Mouse (Mus musculus) kidney, adult 9 months (tissue): ENCODE results near the gene Ttll11.

Source experiments
- DNase-seq: peaks from one replicate; pipeline ENCODE4 v3.0.0; 2022

The Ttll11 gene

GRCm38 (mm10) chr2:35898425-35899134, 81.1 kb downstream of the Ttll11 start:
- DNase-seq, result peak; percentile 8

- DNase-seq, result no peak
Observed at GRCm38 (mm10) chr2:35897125-35897524, 82.6 kb downstream of the Ttll11 start.

GRCm38 (mm10) chr2:35894512-35894911, 85.2 kb downstream of the Ttll11 start:
- no peak for DNase-seq

GRCm38 (mm10) chr2:35890635-35891034, 89.1 kb downstream of the Ttll11 start:
- no peak for DNase-seq

- DNase-seq, result peak; percentile 12
Observed at GRCm38 (mm10) chr2:35889776-35890175, 89.9 kb downstream of the Ttll11 start.

GRCm38 (mm10) chr2:35884296-35884695, 95.4 kb downstream of the Ttll11 start:
- DNase-seq, result peak; percentile 28

- no peak for DNase-seq
Observed at GRCm38 (mm10) chr2:35882336-35882987, 97.3 kb downstream of the Ttll11 start.

GRCm38 (mm10) chr2:35881896-35882295, 97.8 kb downstream of the Ttll11 start:
- DNase-seq, result no peak

GRCm38 (mm10) chr2:35880362-35880761, 99.4 kb downstream of the Ttll11 start:
- no peak for DNase-seq

GRCm38 (mm10) chr2:35879887-35880286, 99.8 kb downstream of the Ttll11 start:
- no peak for DNase-seq

- no peak for DNase-seq
Observed at GRCm38 (mm10) chr2:35878506-35878905, 101.2 kb downstream of the Ttll11 start.

- no peak for DNase-seq
Observed at GRCm38 (mm10) chr2:35875572-35875971, 104.1 kb downstream of the Ttll11 start.

- no peak for DNase-seq
Observed at GRCm38 (mm10) chr2:35874421-35874820, 105.3 kb downstream of the Ttll11 start.

GRCm38 (mm10) chr2:35869165-35869564, 110.5 kb downstream of the Ttll11 start:
- no peak for DNase-seq

GRCm38 (mm10) chr2:35863284-35863683, 116.4 kb downstream of the Ttll11 start:
- DNase-seq, result no peak

GRCm38 (mm10) chr2:35861185-35861584, 118.5 kb downstream of the Ttll11 start:
- no peak for DNase-seq

- no peak for DNase-seq
Observed at GRCm38 (mm10) chr2:35860394-35860744, 119.3 kb downstream of the Ttll11 start.

GRCm38 (mm10) chr2:35859708-35860393, 119.9 kb downstream of the Ttll11 start:
- no peak for DNase-seq

- no peak for DNase-seq
Observed at GRCm38 (mm10) chr2:35858281-35858680, 121.4 kb downstream of the Ttll11 start.

- DNase-seq, result no peak
Observed at GRCm38 (mm10) chr2:35856901-35857300, 122.8 kb downstream of the Ttll11 start.

GRCm38 (mm10) chr2:35854877-35855276, 124.8 kb downstream of the Ttll11 start:
- no peak for DNase-seq

- no peak for DNase-seq
Observed at GRCm38 (mm10) chr2:35852971-35853370, 126.7 kb downstream of the Ttll11 start.

- no peak for DNase-seq
Observed at GRCm38 (mm10) chr2:35852164-35852509, 127.6 kb downstream of the Ttll11 start.
